Comparison of ENCODE assay signal across 10 mouse cellular contexts in genomic region chr17:36043286-36043685, GRCm38 (mm10). TPM values are rescaled to one million over a fixed set of nuclear protein-coding genes. Genes with fewer than 3 reads are reported as not detected.
A peak's percentile ranks its signal among the peaks of the same experiment; 100 is the strongest.
DNase-seq lines count a peak whose midpoint lies in the region; ATAC-seq and TF ChIP-seq lines count a peak whose summit lies in the region.
"Had no signal": no experiment of that assay in that cellular context is flagged by ENCODE, and none has a peak within 500 bp of the region (broad histone marks: within the 10 kb centered on the region; RNA-seq: fewer than 3 reads in every experiment).

No protein-coding gene starts in this region.

- WGBS in lung, postnatal 0 days = 76% methylated on average over 3 of the region's 3 CpGs
- WGBS in limb, embryonic 15.5 days = 75% methylated on average over 3 of the region's 3 CpGs
- WGBS in stomach, embryonic 16.5 days = 79% methylated on average over 3 of the region's 3 CpGs

- no peak for TF ChIP-seq CTCF in lung, postnatal 0 days (IDR thresholded peaks at IDR 0.05)

- H3K9ac ChIP-seq in lung, postnatal 0 days (replicated peaks; ENCODE audit: low read depth) = no peak overlapping the region; the same call in 1 of the 2 replicates
- H3K9ac ChIP-seq in limb, embryonic 15.5 days = no peak overlapping the region
- H3K9ac ChIP-seq in stomach, embryonic 16.5 days (ENCODE audit: low read length) = peak overlapping the region; percentile 61

- 0 out of 2 replicates have a peak, but pooled peaks have one; percentile 0 for TF ChIP-seq EP300 in lung, postnatal 0 days (IDR thresholded peaks at IDR 0.05)

- H3K36me3 ChIP-seq in lung, postnatal 0 days (ENCODE audit: insufficient read depth, low read length) = no peaks in the 10 kb centered on the region
- no peaks in the 10 kb centered on the region for H3K36me3 ChIP-seq in limb, embryonic 15.5 days
- no peaks in the 10 kb centered on the region for H3K36me3 ChIP-seq in stomach, embryonic 16.5 days (ENCODE audit: control insufficient read depth, insufficient read depth, low read length)

- peak overlapping the region; percentile 37 for H3K4me3 ChIP-seq in lung, postnatal 0 days (ENCODE audit: low read depth, low read length)
- peak overlapping the region; percentile 37 for H3K4me3 ChIP-seq in limb, embryonic 15.5 days
- H3K4me3 ChIP-seq in stomach, embryonic 16.5 days (replicated peaks; ENCODE audit: low read length) = peak overlapping the region; percentile 51

- H3K4me1 ChIP-seq in lung, postnatal 0 days (ENCODE audit: insufficient read depth, low read depth, low read length) = peaks cover 5% of the 10 kb centered on the region; the same call in 1 of the 2 replicates
- peaks cover 5% of the 10 kb centered on the region; the same call in 1 of the 2 replicates for H3K4me1 ChIP-seq in limb, embryonic 15.5 days
- peaks cover 3% of the 10 kb centered on the region; the same call in 1 of the 2 replicates for H3K4me1 ChIP-seq in stomach, embryonic 16.5 days (ENCODE audit: control insufficient read depth, insufficient read depth, low read length)

- H3K4me2 ChIP-seq in lung, postnatal 0 days (replicated peaks; ENCODE audit: low read depth, low read length) = peak overlapping the region; percentile 58
- peak overlapping the region; percentile 76 for H3K4me2 ChIP-seq in limb, embryonic 15.5 days
- H3K4me2 ChIP-seq in stomach, embryonic 16.5 days (ENCODE audit: low read depth, low read length) = peak overlapping the region; percentile 77

- H3K9me3 ChIP-seq in lung, postnatal 0 days (ENCODE audit: low read length) = no peaks in the 10 kb centered on the region
- no peaks in the 10 kb centered on the region for H3K9me3 ChIP-seq in limb, embryonic 15.5 days
- H3K9me3 ChIP-seq in stomach, embryonic 16.5 days (replicated peaks; ENCODE audit: control insufficient read depth, low read length) = no peaks in the 10 kb centered on the region

- H3K27ac ChIP-seq in lung, postnatal 0 days (ENCODE audit: low read length) = peak overlapping the region; percentile 62; the same call in 1 of the 2 replicates
- no peak overlapping the region for H3K27ac ChIP-seq in limb, embryonic 15.5 days
- no peak overlapping the region for H3K27ac ChIP-seq in stomach, embryonic 16.5 days (ENCODE audit: low read length)

- ATAC-seq in lung, postnatal 0 days = no peak
- ATAC-seq in limb, embryonic 15.5 days (ENCODE audit: insufficient number of reproducible peaks, low FRiP score, low TSS enrichment, low read depth) = no peak
- no peak for ATAC-seq in stomach, embryonic 16.5 days (ENCODE audit: insufficient read depth, low FRiP score)

- no peaks in the 10 kb centered on the region for H3K27me3 ChIP-seq in lung, postnatal 0 days (replicated peaks; ENCODE audit: insufficient read depth, low read length)
- no peaks in the 10 kb centered on the region for H3K27me3 ChIP-seq in limb, embryonic 15.5 days
- H3K27me3 ChIP-seq in stomach, embryonic 16.5 days (ENCODE audit: control insufficient read depth, insufficient read depth, low read length) = no peaks in the 10 kb centered on the region

- peak; percentile 31 for DNase-seq in cerebellum, adult 9-10 months
- DNase-seq in cerebellum, postnatal 36 days = no peak
- no peak for DNase-seq in lung, postnatal 0 days (ENCODE audit: low spot score)
- DNase-seq in lung, postnatal 10 days = no peak
- DNase-seq in left cerebral cortex, adult 8-10 months (ENCODE audit: low spot score in 2 of 2) = no peak
- no peak for DNase-seq in cerebellum, postnatal 4 days (ENCODE audit: low spot score in 2 of 2)

RNA-seq across cellular contexts. Expression of gene Gm6034, which starts 0.5 kb away (rescaled TPM):
- not detected in 2 replicates for polyA plus RNA-seq in lung, postnatal 0 days (2015; fragmentation: Nextera tagmentation; extraction: Ambion mirVana)
- not detected in 2 replicates for polyA plus RNA-seq in limb, embryonic 15.5 days (2015; fragmentation: Nextera tagmentation; extraction: Ambion mirVana)
- polyA plus RNA-seq in stomach, embryonic 16.5 days (2015; fragmentation: Nextera tagmentation; extraction: Ambion mirVana) = 0.15 TPM in 1 of 2 replicates, not detected in the other
- total RNA-seq in left cerebral cortex, adult 8-10 months (2022) = not detected
- total RNA-seq: layer of hippocampus, postnatal 25 days had no signal
- polyA plus RNA-seq: testis, adult 2 months had no signal

RNA-seq across cellular contexts. Expression of gene H2-T22, which starts 0.7 kb away (rescaled TPM):
- 23.9 and 24.4 TPM in 2 replicates for polyA plus RNA-seq in lung, postnatal 0 days (2015; fragmentation: Nextera tagmentation; extraction: Ambion mirVana)
- polyA plus RNA-seq in limb, embryonic 15.5 days (2015; fragmentation: Nextera tagmentation; extraction: Ambion mirVana) = 29.0 and 32.3 TPM in 2 replicates
- polyA plus RNA-seq in stomach, embryonic 16.5 days (2015; fragmentation: Nextera tagmentation; extraction: Ambion mirVana) = 19.9 and 23.5 TPM in 2 replicates
- total RNA-seq in left cerebral cortex, adult 8-10 months (2022) = 10 to 100 TPM; 17.7 to 21.2 (median 18.6) TPM

RNA-seq across cellular contexts. Expression of gene H2-T23, which starts 10.6 kb away (rescaled TPM):
- polyA plus RNA-seq in lung, postnatal 0 days (2015; fragmentation: Nextera tagmentation; extraction: Ambion mirVana) = 50.4 and 53.1 TPM in 2 replicates
- 19.2 and 20.4 TPM in 2 replicates for polyA plus RNA-seq in limb, embryonic 15.5 days (2015; fragmentation: Nextera tagmentation; extraction: Ambion mirVana)
- 16.9 and 17.5 TPM in 2 replicates for polyA plus RNA-seq in stomach, embryonic 16.5 days (2015; fragmentation: Nextera tagmentation; extraction: Ambion mirVana)
- 10 to 100 TPM; 15.9 to 25.5 (median 21.3) TPM for total RNA-seq in left cerebral cortex, adult 8-10 months (2022)

RNA-seq across cellular contexts. Expression of gene Gm11127, which starts 14.9 kb away (rescaled TPM):
- polyA plus RNA-seq in lung, postnatal 0 days (2015; fragmentation: Nextera tagmentation; extraction: Ambion mirVana) = not detected in 2 replicates
- polyA plus RNA-seq in limb, embryonic 15.5 days (2015; fragmentation: Nextera tagmentation; extraction: Ambion mirVana) = not detected in 2 replicates
- 0.85 and 0.89 TPM in 2 replicates for polyA plus RNA-seq in stomach, embryonic 16.5 days (2015; fragmentation: Nextera tagmentation; extraction: Ambion mirVana)
- total RNA-seq in left cerebral cortex, adult 8-10 months (2022) = 1 to 10 TPM in 3 of 4 experiments, under 1 TPM in 1; 0.72 to 3.4 (median 2.0) TPM

RNA-seq across cellular contexts. Expression of gene H2-T24, which starts 22.9 kb away (rescaled TPM):
- 2.7 and 3.7 TPM in 2 replicates for polyA plus RNA-seq in lung, postnatal 0 days (2015; fragmentation: Nextera tagmentation; extraction: Ambion mirVana)
- polyA plus RNA-seq in limb, embryonic 15.5 days (2015; fragmentation: Nextera tagmentation; extraction: Ambion mirVana) = 2.8 and 2.9 TPM in 2 replicates
- polyA plus RNA-seq in stomach, embryonic 16.5 days (2015; fragmentation: Nextera tagmentation; extraction: Ambion mirVana) = 2.7 TPM in 2 replicates
- total RNA-seq in left cerebral cortex, adult 8-10 months (2022) = 1 to 10 TPM; 1.1 to 3.3 (median 1.6) TPM
